Mouse (Mus musculus): ENCODE measurements around the gene Acbd6.

The Acbd6 gene

DNA sequence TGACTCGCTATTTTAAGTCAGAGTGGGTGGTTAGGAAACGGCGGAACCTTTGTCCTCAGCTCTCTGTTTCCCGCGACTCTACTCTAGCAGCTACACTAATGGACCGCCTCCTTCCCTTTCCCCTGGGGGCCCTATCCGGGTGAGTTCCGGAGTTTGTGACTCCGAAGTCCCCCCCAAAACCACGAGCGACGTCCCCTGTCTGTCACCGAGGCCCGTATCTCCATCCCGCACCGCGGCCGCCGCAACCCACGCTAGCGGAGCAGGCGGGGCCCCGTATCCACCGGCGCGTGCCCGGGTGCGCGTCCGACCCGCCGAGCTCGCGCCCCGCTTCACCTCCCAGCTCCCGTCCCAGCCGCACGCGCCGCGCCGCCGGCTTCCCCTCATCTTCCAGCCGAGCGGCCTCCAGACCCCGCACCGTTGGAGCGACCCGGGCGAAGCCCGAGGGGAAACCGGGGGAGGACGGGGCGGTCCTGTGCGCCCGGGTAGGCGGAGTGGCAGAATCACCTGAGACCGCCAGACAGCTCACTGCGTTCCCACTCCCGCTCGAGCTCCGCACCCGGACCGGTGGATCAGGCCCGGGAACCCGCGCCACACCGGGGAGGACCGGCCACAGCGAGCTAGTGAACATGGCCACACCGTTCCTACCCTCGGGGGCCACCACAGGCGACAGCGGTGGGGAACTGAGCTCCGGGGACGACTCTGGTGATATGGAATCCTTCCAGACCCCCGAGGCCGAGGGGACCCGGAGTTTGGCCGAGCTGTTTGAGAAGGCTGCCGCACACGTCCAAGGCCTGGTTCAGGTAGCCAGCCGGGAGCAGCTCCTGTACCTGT is at the start of gene Acbd6:
Gene Acbd6 (plus strand): TSS at position 109 of the 831 bp plus-strand sequence.
- peak; percentile 65 to 73 for DNase-seq (ENCODE audit: low spot score in 2 of 2)

- DNase-seq (ENCODE audit: low spot score in 2 of 2): no peak
These were observed 47.7 kb upstream of the Acbd6 start for GRCm38 (mm10) chr1:155510263-155510662.

DNA sequence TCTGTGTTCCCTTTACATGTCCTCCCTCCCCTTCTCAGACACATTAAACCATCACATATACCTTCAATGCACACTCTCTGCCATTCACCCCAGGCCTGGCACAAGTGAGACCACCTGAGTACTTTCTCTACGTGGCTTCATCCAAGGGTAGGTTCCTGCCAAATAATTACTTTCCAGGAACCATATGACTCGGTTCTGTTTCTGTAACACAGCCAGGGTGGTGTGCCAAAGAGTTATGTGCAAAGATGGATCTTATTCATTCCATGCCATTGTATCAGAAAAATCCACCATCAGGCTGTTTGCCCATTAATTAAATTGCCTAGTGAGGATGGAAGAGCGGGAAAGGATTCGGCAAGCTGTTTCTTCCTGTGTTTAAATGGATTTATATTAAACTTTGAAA is 42.1 kb upstream of the Acbd6 start:
- no peak for DNase-seq (ENCODE audit: low spot score in 2 of 2)

DNA sequence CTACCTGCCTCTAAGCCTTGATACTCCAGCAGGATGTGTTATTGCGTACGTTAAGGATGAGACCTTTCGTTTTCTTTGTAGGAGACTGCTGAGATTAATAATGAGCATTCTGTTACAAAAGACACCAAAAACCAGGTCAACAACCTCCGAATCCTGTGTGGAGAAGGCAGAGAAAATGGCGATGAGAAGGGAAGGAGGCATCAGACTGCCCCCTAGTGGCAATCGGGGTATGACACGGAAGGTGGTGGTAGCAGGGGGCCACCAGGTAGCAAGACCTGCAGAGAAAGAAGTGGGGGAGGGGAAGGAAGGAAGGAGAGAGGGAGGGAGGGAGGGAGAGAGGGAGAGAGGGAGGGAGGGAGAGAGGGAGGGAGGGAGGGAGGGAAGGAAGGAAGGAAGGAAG is 41.3 kb upstream of the Acbd6 start:
- peak; percentile 54 to 59 for DNase-seq (ENCODE audit: low spot score in 2 of 2)

GRCm38 (mm10) chr1:155517060-155517459 is 40.9 kb upstream of the Acbd6 start:
- no peak for DNase-seq (ENCODE audit: low spot score in 2 of 2)

- DNase-seq (ENCODE audit: low spot score in 2 of 2): no peak
These were observed 37.6 kb upstream of the Acbd6 start for GRCm38 (mm10) chr1:155520285-155520684.

DNA sequence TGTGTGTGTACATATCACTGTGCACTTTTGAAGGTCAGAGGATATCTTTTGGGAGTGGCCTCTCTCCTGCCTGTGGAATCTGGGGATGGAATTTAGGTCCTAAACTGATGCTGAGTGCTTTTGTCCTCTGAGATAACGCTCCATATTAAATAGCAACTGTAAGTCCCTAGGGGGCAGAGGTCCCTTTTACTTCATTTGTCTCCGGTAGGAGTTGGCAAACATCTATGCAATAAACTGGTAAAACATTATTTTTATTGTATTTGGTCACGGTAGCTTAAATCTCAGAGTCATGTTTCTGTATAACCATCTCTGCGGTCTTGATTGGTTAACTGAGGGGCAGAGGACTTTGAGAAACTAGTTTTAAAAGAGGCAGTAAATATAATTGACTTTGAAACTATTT is 35.4 kb upstream of the Acbd6 start:
- DNase-seq (ENCODE audit: low spot score in 2 of 2): no peak

DNA sequence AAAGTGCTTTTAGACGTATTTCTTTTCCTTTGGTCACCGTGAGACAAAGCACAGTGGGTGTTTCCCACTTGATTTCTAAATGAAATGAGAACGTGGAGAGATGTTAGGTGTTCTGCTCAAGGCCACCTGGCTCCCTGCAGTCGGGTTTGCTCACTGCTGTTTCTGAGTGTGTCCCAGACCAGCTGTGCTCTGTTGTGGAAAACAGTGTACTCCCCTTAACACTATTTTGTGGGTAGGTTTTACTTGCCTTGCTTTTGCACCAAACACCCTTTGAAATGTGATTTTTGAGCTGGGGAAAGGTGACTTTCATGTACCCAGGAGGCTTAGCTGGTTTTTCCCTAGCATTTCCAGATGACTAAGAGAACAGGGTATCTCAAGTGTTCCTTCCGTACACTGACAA is 31.7 kb upstream of the Acbd6 start:
- no peak for DNase-seq (ENCODE audit: low spot score in 2 of 2)

DNA sequence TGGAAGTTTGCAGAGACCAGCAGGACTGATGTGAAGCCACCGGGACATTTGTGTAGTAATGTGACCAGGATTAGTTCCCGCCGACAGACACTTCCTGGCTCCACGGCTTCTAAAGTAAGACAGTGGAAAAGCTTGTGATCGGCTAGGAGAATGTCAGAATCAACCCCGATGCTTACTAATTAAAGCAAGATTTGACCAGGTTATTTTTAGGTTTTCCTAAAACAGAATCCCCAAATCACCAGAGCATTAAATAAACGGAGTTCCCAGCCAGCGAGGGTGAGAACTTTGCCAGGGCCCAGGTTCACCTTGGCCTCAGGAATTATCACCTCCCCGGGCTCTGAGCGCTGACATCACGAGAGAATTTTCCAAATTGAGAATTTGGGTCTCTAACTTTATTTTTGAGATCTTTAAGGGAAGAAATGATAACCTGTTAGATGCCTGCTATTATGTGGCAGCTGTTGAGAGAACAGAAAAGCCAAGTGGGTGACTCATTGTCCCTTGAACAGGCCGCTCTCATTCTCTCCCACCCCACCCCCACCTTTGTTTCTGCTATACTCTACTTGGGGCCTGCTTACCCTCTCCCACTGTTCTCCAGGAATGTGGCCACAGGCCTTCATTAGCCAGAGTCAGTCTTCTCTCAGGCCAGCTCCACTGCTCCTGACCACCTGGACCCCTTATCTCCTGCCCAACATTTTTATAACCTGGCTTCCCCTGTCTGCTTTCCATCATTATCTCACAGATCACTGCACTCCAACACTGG is 30.7 kb upstream of the Acbd6 start:
- DNase-seq (ENCODE audit: low spot score in 2 of 2): no peak

DNA sequence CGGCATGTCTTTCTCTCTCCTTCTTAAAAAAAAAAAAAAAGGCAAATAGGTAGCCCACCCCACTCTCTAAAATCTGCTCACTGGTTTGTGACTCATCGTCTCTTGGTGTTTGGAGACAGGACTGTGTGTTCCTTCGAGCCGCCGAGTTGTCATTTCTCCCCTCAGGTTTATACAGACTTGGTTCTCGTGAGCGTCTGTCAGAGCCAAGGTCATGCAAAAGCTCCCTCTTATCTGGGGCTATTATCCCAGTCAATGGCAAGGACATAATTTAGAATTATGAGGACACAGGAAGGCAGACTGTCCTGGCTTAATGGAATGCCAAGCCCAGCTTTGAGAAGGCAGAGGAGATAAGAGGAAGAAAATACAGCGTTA is 30.1 kb upstream of the Acbd6 start:
- DNase-seq (ENCODE audit: low spot score in 2 of 2): no peak

- no peak for DNase-seq (ENCODE audit: low spot score in 2 of 2)
These were observed 29.4 kb upstream of the Acbd6 start for GRCm38 (mm10) chr1:155528405-155529119.

GRCm38 (mm10) chr1:155529120-155529963 is 28.6 kb upstream of the Acbd6 start:
- no peak for DNase-seq (ENCODE audit: low spot score in 2 of 2)

GRCm38 (mm10) chr1:155530561-155531457 is 27.1 kb upstream of the Acbd6 start:
- DNase-seq (ENCODE audit: low spot score in 2 of 2): no peak

- DNase-seq (ENCODE audit: low spot score in 2 of 2): no peak
These were observed 25.5 kb upstream of the Acbd6 start for GRCm38 (mm10) chr1:155532396-155532795.

DNA sequence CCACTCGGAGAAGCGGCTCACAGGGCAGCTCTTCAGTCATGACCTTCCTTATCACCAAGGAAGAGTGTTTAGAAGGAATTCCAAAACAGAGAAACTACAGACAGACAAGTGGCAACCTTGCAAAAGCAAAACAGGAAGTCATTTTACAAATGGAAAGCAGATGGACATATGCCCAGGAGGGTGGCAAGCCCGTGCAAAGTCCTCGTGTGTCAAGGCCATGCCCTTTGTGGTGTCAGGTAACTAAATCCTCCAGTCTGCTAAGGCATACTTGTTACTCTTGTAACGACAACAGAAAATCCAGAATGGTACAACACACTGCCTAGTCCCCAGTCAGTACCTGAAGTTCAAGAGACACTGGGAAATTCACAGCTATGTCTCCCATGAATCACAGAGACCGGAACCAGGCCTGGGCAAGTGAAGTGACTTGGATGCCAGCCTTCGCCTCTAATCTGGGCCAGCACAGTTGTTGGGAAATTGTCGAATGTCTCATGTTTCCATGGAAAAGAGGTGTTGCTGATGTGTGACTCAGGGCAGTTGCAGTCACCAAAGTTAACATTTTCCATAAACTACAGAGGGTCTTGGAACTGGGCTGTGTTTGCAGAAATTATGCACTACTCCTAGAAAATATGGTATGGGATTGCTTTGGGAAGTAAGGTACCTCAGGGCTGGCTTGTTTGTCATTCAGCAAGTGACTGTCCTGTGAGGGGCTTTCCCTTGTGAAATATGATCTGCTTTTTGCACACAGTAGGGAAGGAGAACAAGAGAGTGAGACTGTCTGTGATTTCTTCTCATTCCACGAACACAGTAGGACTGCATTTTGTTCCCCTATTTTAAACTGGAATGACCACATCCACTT is 24.9 kb upstream of the Acbd6 start:
- no peak for DNase-seq (ENCODE audit: low spot score in 2 of 2)

DNA sequence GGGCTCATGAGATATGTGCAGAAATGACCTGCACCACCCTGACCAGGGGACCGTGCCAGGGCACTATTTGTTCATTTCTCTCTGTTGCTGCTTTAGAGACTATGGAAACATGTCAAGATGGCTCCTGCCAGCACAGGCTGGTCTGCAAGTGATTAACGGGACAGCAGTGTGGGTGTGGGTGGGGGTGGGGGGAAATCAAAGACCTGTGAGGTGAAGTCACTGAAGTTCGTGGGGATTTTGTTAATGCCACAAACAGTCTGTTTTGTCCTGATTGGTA is 24.3 kb upstream of the Acbd6 start:
- no peak for DNase-seq (ENCODE audit: low spot score in 2 of 2)

DNA sequence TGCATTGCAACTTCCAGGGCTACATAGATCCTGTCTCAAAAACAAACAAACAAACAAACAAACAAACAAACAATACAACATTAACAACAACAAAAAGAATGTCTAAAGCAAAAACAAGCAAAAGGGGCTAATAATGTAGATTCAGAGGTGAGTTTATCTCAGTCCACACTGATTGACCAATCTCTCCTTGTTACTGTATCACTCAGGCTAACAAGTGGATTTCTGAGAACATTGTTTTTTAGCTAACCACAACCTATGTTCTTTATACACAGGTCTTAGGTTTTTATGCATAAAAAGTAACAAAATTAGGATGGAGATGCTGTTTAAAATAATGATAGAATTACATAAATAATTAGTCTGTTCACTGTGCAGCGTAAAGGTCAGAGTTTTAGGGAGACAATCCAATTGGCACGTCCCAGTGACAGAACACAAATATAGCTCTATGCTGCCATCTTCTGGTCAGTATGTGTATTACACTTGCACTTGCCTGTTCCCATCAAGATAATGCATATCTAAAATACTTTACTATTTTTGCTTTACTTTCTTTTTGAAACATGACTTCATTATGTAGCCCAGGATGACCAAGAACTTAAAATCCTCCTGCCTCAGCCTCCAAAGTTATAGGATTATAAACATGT is 20.8 kb upstream of the Acbd6 start:
- peak in 1 of 2 experiments; percentile 30 for DNase-seq (ENCODE audit: low spot score in 2 of 2)

DNA sequence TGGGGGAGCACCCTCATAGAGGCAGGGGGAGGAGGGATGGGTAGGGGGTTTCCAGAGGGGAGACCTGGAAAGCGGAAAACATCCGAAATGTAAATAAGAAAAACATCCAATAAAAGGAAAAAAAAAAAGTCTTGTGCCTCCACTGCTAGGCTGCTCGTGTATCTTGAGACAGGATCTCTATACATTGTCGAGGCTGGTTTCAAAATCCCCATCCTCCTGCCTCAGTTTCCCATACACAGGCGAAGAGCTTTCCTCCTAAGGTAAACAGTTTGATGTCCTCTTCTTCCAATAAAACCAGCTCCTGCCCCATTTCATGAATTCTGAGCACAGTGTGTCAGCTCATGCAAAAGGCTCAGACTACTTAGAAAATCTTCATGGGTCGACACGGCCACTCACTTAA is 19.9 kb upstream of the Acbd6 start:
- no peak for DNase-seq (ENCODE audit: low spot score in 2 of 2)

- no peak for DNase-seq (ENCODE audit: low spot score in 2 of 2)
These were observed 293 bp upstream of the Acbd6 start for GRCm38 (mm10) chr1:155557642-155558011.

Data from frontal cortex, postnatal 25 days (tissue).